Mouse (Mus musculus): ENCODE results near the gene Dnm2.

- TF ChIP-seq CTCF (conservative IDR thresholded peaks at IDR 0.05; ENCODE audit: low read length): peak; percentile 75
- no peak for TF ChIP-seq NANOG (IDR thresholded peaks at IDR 0.05; ENCODE audit: borderline replicate concordance, low read length)
Measured at GRCm38 (mm10) chr9:21477707-21478106, 53.0 kb downstream of the Dnm2 start.

Data from E14TG2a.4 (cell line).